Mouse (Mus musculus) ES-Bruce4 (cell line): ENCODE results near the gene Sfn.

ENCODE experiments used
- CTCF ChIP-seq: IDR thresholded peaks from one replicate; pipeline ENCODE4 v1.8.1; 2011; ENCODE audit warnings: low read depth, low read length
- EP300 ChIP-seq: IDR thresholded peaks from 2 replicates; pipeline ENCODE4 v1.6.1; 2011; ENCODE audit warnings: low read depth, low read length; ENCODE audit not compliant: insufficient read depth
- POLR2A ChIP-seq: IDR thresholded peaks from one replicate; pipeline ENCODE4 v1.8.1; 2011; ENCODE audit warnings: low read length; ENCODE audit not compliant: insufficient read depth

DNA sequence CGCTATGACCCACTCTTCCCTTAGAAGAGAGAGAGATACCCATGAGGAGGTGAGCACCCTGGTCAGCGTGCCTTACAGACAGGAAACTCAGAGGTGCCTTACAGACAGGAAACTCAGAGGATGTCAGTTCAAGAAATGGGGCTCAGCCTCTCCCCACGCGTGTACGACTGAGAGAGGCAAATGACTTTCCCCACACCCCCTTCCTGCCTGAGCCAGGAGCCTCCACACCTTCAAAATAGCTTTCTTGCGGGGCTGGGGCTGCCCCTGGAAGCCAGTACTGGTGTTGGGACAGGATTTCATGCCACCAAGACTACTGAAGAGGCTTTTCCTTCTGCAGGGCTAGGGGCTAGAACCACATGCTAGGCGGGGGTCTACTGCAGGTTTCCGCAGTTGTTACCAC lies 18.7 kb upstream of the Sfn start:
- TF ChIP-seq CTCF = no peak
- no peak for TF ChIP-seq POLR2A
- TF ChIP-seq EP300 = no peak
